Mouse (Mus musculus) hindbrain, embryonic 12.5 days (tissue): Measurements from ENCODE around the gene Slc25a35. TPM values are rescaled to one million over a fixed set of nuclear protein-coding genes. Genes with fewer than 3 reads are reported as not detected.
"Not testable (repeated sequence)": the region's sequence is repeated elsewhere in the genome, so short reads cannot be mapped to it uniquely, and the experiment has no call there.

Source experiments
- ATAC-seq: fragments of 200-750 bp; cut with Nextera tagmentation; 2 replicates; pipeline ENCODE4 v1.8.0; 2017; ENCODE audit warnings: moderate TSS enrichment; ENCODE audit not compliant: low FRiP score
- H3K27ac ChIP-seq: fragments of 300-500 bp; sonication (generic); 2 replicates; pipeline ENCODE4 v1.5.1; 2016; ENCODE audit warnings: mild to moderate bottlenecking
- H3K27me3 ChIP-seq: fragments of 300-500 bp; sonication (generic); 2 replicates; pipeline ENCODE4 v1.6.1; 2016; ENCODE audit warnings: mild to moderate bottlenecking
- H3K36me3 ChIP-seq: fragments of 300-500 bp; sonication (generic); 2 replicates; pipeline ENCODE4 v1.6.1; 2016; ENCODE audit warnings: mild to moderate bottlenecking
- H3K4me1 ChIP-seq: fragments of 300-500 bp; sonication (generic); 2 replicates; pipeline ENCODE4 v1.6.1; 2016
- H3K4me2 ChIP-seq: fragments of 300-500 bp; sonication (generic); replicated peaks from 2 replicates; pipeline ENCODE4 v1.6.1; 2016; ENCODE audit warnings: mild to moderate bottlenecking
- H3K4me3 ChIP-seq: fragments of 300-500 bp; sonication (generic); 2 replicates; pipeline ENCODE4 v1.5.1; 2016; ENCODE audit warnings: mild to moderate bottlenecking
- H3K9ac ChIP-seq: fragments of 300-500 bp; sonication (generic); 2 replicates; pipeline ENCODE4 v1.6.1; 2016; ENCODE audit warnings: mild to moderate bottlenecking, moderate library complexity
- H3K9me3 ChIP-seq: fragments of 300-500 bp; sonication (generic); replicated peaks from 2 replicates; pipeline ENCODE4 v1.6.1; 2016; ENCODE audit warnings: mild to moderate bottlenecking
- WGBS: fragments of 180-500 bp; shearing (Covaris S2); methylation state at CpG from one replicate; pipeline ENCODE4 v1.1.7; 2016; 5-methylcytosine and 5-hydroxymethylcytosine counted together
- polyA plus RNA-seq: library from polyadenylated mRNA; unstranded; fragments of >200 nt; fragmentation: Nextera tagmentation; extraction: Ambion mirVana; gene quantifications from 2 replicates; pipeline ENCODE4 v1.2.1, GENCODE M21; 2016

The Slc25a35 gene
- 2.3 TPM in 2 replicates for polyA plus RNA-seq

DNA sequence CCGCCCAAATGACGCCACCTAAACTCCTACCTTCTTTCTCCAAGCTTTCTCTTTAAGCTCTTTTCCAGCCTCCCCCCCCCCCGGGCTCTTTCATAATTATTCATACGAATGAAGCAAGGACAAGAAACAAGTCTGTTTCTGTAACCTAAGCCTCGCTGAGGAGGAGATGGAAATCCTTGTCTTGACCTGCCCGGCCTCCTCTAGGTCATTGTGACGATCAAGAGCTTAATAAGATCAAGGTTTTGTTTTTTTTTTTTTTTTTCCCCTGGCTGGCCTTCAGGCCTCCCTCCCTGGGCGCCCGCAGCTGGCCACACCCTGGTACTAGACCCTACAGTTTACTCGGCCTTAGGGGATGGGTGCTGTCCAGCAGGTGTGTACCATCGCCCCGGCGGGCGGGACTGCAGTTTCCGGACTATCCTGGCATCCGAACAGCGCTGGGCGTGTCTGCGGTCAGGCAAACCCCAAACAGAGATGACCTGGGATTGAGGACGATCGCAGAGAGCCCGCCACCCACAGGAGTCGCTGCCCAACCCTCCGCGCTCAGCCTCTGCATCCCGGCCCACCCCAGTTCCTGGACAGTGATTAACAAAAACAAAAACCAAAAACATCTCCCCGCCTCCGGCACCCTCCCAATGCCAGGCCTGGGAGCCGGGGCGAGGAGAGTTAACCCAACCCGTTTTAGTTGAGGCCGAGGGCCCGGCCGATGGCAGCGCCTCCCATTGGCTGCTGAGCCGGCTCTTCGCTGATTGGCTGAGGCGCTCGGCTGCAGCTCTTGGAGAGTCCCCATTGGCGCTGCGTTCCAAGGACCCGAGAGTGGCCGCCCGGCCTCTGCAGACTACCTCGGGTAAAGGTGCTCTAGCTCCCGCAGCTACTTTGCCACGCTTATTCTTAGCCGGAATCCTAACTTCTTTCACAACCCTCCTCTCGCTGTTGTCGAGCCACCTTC lies at the start of gene Slc25a35:
TSS of gene Slc25a35 (plus strand) at position 795 of the 946 bp plus-strand sequence.
- ATAC-seq = peak; percentile 94
- Histone ChIP-seq H3K4me1 (peaks cover 9% of the 10 kb centered on the region), H3K4me3 (peak within 1 kb of the TSS; percentile 57), H3K9ac (peak within 1 kb of the TSS; percentile 72), H3K36me3 (0 out of 2 replicates have a peak, but pooled peaks cover 2% of the 10 kb centered on the region), H3K4me2 (peak within 1 kb of the TSS; percentile 84), H3K27me3 (0 out of 2 replicates have a peak, but pooled peaks cover 3% of the 10 kb centered on the region), H3K27ac (peak within 1 kb of the TSS; percentile 67), H3K9me3 (no peaks in the 10 kb centered on the region)
- WGBS = under 1% methylated on average over 50 of the region's 50 CpGs

DNA sequence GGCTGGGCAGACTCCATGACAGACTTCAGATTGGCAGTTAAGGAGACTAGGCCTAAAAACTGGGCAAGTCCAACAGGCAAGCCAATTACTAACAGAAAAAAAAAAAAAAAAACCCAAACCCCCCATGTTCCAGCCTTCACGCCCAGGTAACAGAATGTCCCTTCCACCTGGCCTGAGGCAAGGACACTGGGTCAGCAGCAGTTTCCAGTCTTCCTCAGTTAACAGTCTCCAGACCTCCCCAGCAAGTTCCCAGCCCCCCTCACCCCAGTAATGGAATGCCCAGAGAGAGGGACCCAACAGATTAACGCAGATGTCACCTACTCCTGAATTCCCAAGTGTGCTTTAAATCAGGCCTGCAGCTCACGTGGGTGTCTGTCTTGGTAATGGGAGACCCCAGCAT lies 44.7 kb upstream of the Slc25a35 start:
- H3K9me3 ChIP-seq = no peaks in the 10 kb centered on the region
- no peak overlapping the region for H3K27ac ChIP-seq
- no peak overlapping the region for H3K9ac ChIP-seq
- ATAC-seq = no peak
- H3K4me3 ChIP-seq = no peak overlapping the region
- H3K27me3 ChIP-seq = no peaks in the 10 kb centered on the region
- no peaks in the 10 kb centered on the region for H3K36me3 ChIP-seq
- no peak overlapping the region for H3K4me2 ChIP-seq
- H3K4me1 ChIP-seq = no peaks in the 10 kb centered on the region
- 64% methylated on average over 3 of the region's 3 CpGs for WGBS

DNA sequence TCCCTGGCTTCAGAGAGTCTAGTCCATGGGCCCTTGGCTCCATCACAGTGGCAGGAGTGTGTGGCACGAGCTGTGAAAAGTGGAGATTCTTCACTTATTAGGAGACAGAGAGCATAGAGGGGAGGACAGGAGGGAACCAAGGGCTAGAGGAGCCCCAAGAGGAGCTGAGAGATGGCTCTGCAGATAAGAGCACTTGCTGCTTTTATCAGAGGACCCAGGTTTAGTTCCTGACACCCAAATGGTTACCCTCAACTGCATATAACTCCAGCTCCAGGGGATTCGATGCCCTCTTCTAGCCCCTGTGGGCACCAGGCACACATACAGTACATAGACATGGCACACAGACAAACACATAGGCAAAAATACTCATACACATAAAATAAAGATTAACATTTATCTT lies 43.2 kb upstream of the Slc25a35 start:
- Histone ChIP-seq H3K9ac (no peak overlapping the region), H3K4me2 (no peak overlapping the region), H3K27me3 (no peaks in the 10 kb centered on the region), H3K4me3 (no peak overlapping the region), H3K27ac (no peak overlapping the region), H3K9me3 (no peaks in the 10 kb centered on the region), H3K4me1 (no peaks in the 10 kb centered on the region), H3K36me3 (no peaks in the 10 kb centered on the region)
- 91% methylated on average over 2 of the region's 2 CpGs for WGBS
- ATAC-seq = no peak

DNA sequence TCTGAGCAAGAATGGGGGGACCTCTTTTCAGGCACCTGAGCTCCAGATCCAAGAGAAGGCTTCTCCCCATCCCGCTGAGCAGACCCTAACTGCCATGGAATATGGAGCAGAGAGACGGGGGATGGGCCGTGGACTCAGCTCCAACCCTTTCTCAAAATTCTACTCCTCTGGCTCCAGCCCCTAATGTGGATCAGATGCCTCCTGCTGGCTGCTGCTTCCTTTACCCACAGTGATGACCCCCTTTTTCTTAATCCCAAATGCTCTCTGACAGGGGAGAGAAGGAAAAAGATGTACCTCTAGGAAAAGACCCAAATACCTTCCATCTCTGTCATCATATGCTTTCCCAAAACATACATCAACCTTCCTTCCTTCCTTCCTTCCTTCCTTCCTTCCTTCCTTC lies 41.0 kb upstream of the Slc25a35 start, which contains the start of gene Odf4:
TSS of gene Odf4 (minus strand) at position 101 of the 400 bp plus-strand sequence.
- Histone ChIP-seq H3K9me3 (no peaks in the 10 kb centered on the region), H3K4me1 (no peaks in the 10 kb centered on the region), H3K36me3 (no peaks in the 10 kb centered on the region), H3K27ac (no peak within 1 kb of the TSS), H3K27me3 (no peaks in the 10 kb centered on the region), H3K4me2 (no peak within 1 kb of the TSS), H3K4me3 (no peak within 1 kb of the TSS), H3K9ac (no peak within 1 kb of the TSS)
- ATAC-seq = no peak
- 73% methylated on average over 3 of the region's 3 CpGs for WGBS

DNA sequence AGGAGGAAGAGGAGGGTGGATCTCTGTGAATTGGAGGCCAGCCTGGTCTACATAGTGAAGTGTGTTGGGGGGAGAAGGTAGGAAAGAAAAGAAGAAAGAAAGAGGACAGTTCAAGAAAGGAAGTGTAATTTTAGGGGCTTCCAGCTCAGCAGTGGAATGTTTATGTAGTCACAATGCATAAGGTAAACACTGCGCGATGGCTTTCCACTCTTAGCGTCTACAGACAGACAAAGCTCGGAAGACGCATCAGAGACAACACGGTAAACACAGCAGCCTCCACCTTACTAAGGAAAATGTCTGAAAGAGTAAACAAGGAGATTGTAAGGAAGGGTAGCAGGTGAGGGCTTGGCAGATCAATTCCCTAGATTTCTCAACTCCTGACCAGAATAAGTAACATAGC lies 38.0 kb upstream of the Slc25a35 start:
- H3K4me3 ChIP-seq = no peak overlapping the region
- ATAC-seq = no peak
- 0 out of 2 replicates have a peak, but pooled peaks cover 3% of the 10 kb centered on the region for H3K4me1 ChIP-seq
- no peak overlapping the region for H3K27ac ChIP-seq
- H3K9ac ChIP-seq = no peak overlapping the region
- H3K4me2 ChIP-seq = no peak overlapping the region
- no peaks in the 10 kb centered on the region for H3K36me3 ChIP-seq
- H3K9me3 ChIP-seq = no peaks in the 10 kb centered on the region
- no peaks in the 10 kb centered on the region for H3K27me3 ChIP-seq
- 86% methylated on average over 6 of the region's 6 CpGs for WGBS

DNA sequence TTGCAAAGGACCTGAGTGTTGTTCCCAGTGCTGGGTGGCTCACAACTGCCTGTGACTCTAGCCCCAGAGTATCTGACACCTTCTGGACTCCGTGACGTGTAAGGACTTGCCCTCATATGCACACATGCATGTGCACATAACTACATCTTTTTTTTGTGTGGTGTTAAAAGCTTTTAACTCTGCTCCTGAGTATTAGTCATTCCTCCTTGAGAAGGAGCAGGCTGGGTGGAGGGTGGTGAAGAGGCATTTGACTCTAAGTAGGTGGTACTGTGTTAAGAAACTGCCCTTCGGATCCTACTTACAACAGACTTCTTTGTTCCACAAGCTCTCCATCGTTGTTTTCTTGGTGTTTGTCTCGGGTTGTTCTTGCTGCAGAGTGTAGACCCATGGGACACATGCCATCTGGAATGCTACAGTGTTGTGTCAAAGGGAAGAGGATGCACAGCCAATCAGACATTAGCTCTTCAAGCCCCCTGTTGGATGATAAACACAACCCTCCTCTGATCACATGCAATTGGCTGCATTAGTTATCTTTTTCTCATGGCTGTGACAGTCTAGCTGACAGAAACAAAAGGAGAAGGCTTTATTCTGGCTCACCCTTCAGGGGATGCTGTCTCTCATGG lies 33.9 kb upstream of the Slc25a35 start:
- H3K4me1 ChIP-seq = 0 out of 2 replicates have a peak, but pooled peaks cover 3% of the 10 kb centered on the region
- H3K4me2 ChIP-seq = no peak overlapping the region
- peak overlapping the region; percentile 18; the same call in 1 of the 2 replicates for H3K27ac ChIP-seq
- ATAC-seq = no peak
- H3K9ac ChIP-seq = no peak overlapping the region
- no peaks in the 10 kb centered on the region for H3K36me3 ChIP-seq
- H3K4me3 ChIP-seq = no peak overlapping the region
- 76% methylated on average over 5 of the region's 5 CpGs for WGBS
- H3K27me3 ChIP-seq = no peaks in the 10 kb centered on the region
- no peaks in the 10 kb centered on the region for H3K9me3 ChIP-seq

DNA sequence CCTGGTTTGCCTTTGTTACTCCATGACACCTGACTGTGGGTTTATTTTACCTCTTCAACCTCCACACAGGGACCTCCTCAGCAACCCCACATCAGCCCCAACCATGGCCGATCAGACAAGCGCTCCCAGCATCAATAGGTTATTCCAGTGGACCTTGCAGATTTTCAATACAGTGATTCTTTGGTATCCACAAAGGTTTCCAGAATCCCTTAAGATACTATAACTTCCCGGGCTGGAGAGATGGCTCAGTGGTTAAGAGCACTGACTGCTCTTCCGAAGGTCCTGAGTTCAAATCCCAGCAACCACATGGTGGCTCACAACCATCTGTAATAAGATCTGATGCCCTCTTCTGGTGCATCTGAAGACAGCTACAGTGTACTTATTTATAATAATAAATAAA lies 31.0 kb upstream of the Slc25a35 start:
- WGBS = 84% methylated on average over 4 of the region's 4 CpGs
- not testable (repeated sequence) for H3K9me3 ChIP-seq, H3K4me3 ChIP-seq, H3K4me2 ChIP-seq, H3K27ac ChIP-seq, H3K36me3 ChIP-seq, H3K9ac ChIP-seq, H3K4me1 ChIP-seq, ATAC-seq, H3K27me3 ChIP-seq

DNA sequence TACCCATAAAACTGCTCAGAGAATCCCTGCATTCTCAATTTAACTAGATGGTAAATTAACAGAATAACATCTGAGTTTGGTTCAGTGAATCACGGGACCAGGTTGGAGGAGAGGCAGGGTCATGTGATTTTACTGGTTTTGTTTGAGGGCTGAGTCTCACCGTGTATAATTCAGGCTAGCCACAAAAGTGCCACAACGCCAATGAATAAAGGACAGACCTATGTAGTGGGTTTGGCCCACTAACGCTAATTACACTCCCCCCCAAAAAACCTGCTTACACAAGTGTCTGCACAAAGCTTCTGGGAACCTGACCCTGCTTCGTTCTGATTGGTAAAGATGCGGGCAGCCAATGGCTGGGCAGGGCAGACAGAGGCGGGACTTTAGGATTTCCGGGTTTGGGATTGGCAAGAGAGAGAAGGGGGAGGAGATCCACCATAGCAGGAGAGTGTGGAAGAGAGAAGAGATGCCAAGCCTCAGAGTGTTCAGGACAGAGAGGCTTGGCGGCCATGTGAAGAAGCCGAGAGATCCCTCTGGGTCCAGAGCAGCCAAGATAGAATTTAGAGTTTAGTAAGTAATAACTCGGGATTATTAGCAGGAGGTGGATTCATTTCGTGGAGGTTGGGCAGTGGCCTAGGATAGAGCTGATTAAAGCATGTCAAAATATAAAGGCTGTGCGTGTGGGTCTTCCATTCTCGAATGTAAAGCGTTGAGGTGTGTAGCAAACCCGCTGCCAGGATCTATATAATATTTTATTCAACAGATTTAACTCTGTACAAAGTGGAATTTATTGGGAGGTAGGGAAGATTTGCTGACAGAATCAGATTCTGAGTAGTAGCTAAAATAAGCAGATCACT lies 28.3 kb upstream of the Slc25a35 start:
- H3K4me1 ChIP-seq = peaks cover 6% of the 10 kb centered on the region
- ATAC-seq = peak; percentile 98
- peak overlapping the region; percentile 61 for H3K4me2 ChIP-seq
- H3K4me3 ChIP-seq = peak overlapping the region; percentile 46
- peak overlapping the region; percentile 67 for H3K9ac ChIP-seq
- no peaks in the 10 kb centered on the region for H3K36me3 ChIP-seq
- H3K27ac ChIP-seq = peak overlapping the region; percentile 70
- no peaks in the 10 kb centered on the region for H3K27me3 ChIP-seq
- WGBS = 3% methylated on average over 16 of the region's 16 CpGs
- H3K9me3 ChIP-seq = no peaks in the 10 kb centered on the region

DNA sequence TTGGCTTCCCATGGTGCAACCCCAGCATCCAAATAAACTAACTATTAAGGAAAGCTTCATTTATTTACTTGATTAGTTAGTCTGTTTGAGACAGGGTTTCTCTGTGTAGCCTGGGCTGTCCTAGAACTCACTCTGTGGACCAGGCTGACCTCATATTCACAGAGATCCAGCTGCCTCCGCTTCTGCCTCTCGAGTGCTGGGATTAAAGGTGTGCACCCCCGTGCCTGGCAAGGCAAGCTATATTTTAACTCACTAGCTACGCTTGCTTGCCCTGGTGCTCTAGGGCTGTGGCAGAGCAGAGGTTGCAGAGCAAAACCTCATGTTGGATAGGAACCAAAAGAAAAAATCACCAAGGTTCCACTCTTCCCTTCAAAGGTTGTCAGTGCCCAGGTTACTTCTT lies 27.4 kb upstream of the Slc25a35 start:
- 67% methylated on average over 4 of the region's 4 CpGs for WGBS
- Histone ChIP-seq H3K36me3 (no peaks in the 10 kb centered on the region), H3K27ac (no peak overlapping the region)

DNA sequence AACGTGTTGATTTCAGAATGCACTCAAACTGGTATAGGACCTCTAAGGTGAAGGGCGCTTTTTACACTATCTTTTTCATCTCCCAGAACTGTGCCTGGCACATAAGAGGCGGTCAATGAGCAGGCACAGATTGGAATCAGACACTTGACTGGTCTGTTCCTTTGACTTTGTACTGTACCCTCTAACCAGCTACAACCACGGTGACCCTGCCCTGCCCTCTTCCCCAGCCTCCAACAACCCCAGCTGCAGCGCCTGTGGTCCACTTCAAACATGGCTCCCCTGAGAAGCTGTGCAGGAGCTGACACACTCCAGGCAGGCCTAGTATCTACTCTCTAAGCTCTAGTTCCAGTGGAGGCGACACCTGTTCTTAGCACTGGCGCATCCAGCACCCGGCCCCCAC lies 25.2 kb upstream of the Slc25a35 start:
- no peak for ATAC-seq
- H3K36me3 ChIP-seq = no peaks in the 10 kb centered on the region
- no peak overlapping the region for H3K4me3 ChIP-seq
- no peak overlapping the region for H3K27ac ChIP-seq
- H3K4me1 ChIP-seq = peaks cover 8% of the 10 kb centered on the region
- H3K4me2 ChIP-seq = no peak overlapping the region
- peaks cover 20% of the 10 kb centered on the region for H3K27me3 ChIP-seq
- no peaks in the 10 kb centered on the region for H3K9me3 ChIP-seq
- WGBS = 90% methylated on average over 8 of the region's 8 CpGs
- no peak overlapping the region for H3K9ac ChIP-seq

More for the DNA sequence above, 27.4 kb upstream of the Slc25a35 start:
- Histone ChIP-seq H3K4me1 (peaks cover 6% of the 10 kb centered on the region), H3K4me3 (peak overlapping the region; percentile 46), H3K9me3 (no peaks in the 10 kb centered on the region), H3K4me2 (peak overlapping the region; percentile 61), H3K9ac (peak overlapping the region; percentile 67), H3K27me3 (no peaks in the 10 kb centered on the region)
- ATAC-seq = no peak

DNA sequence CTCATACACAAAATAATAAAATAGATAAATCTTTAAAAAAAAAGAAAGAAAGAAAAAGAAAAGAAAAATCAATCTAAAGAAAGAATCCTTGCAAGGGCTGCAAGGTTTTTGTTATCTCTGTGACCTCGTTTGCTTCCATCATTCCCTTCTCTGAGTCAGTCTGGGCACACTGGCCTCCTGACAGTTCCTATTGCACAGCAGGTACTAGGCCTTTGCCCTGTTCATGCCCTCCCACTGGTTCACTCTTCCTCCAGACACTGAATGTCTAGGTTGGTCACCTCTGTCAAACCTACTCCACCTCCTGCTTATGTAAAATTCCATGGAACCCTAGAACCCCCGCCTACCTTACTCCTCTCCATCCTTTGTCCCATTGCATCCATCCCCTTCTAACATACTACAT lies 22.7 kb upstream of the Slc25a35 start:
- WGBS = 69% methylated on average over 2 of the region's 2 CpGs
- no peak overlapping the region for H3K4me2 ChIP-seq
- H3K27ac ChIP-seq = no peak overlapping the region
- H3K9ac ChIP-seq = no peak overlapping the region
- no peaks in the 10 kb centered on the region for H3K36me3 ChIP-seq
- H3K9me3 ChIP-seq = no peaks in the 10 kb centered on the region
- peaks cover 24% of the 10 kb centered on the region for H3K27me3 ChIP-seq
- no peak overlapping the region for H3K4me3 ChIP-seq
- no peak for ATAC-seq
- peaks cover 7% of the 10 kb centered on the region for H3K4me1 ChIP-seq

DNA sequence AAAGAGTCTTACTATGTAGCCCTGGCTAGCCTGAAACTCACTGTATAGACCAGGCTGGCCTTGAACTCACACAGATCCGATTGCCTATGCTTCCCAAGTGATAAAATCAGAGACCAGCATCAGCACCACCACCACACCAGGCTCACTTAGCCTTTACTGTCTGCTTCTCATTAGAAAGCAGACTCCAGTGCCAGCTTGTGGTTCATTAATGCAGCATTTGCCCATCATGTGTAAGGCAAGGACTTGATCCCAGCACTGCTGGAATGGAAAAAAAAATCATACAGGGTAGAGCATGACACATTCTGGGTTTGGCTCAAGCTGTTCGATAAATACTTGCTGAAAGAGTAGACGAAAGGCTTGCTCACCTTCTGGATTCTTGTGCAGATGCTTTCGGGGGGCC lies 21.9 kb upstream of the Slc25a35 start:
- Histone ChIP-seq H3K9me3 (no peaks in the 10 kb centered on the region), H3K4me2 (peak overlapping the region; percentile 45), H3K4me1 (peaks cover 2% of the 10 kb centered on the region; the same call in 1 of the 2 replicates), H3K27me3 (peaks cover 26% of the 10 kb centered on the region), H3K4me3 (no peak overlapping the region), H3K36me3 (no peaks in the 10 kb centered on the region), H3K9ac (no peak overlapping the region), H3K27ac (no peak overlapping the region)
- no peak for ATAC-seq
- whole genome bisulfite sequencing = 91% methylated on average over 4 of the region's 4 CpGs
